Mouse (Mus musculus) embryo, embryonic 10 days (tissue): Measurements from ENCODE around the gene Cyp26b1.

Source experiments
- DNase-seq: peaks from one replicate; pipeline ENCODE4 v3.0.0-alpha.2; 2015; ENCODE audit warnings: low spot score

Gene Cyp26b1

GRCm38 (mm10) chr6:84562948-84563347 is 30.8 kb downstream of the Cyp26b1 start:
- peak; percentile 29 for DNase-seq

- DNase-seq: no peak
These were observed 32.5 kb downstream of the Cyp26b1 start for GRCm38 (mm10) chr6:84561171-84561570.

- no peak for DNase-seq
These were observed 43.8 kb downstream of the Cyp26b1 start for GRCm38 (mm10) chr6:84549852-84550437.

DNA sequence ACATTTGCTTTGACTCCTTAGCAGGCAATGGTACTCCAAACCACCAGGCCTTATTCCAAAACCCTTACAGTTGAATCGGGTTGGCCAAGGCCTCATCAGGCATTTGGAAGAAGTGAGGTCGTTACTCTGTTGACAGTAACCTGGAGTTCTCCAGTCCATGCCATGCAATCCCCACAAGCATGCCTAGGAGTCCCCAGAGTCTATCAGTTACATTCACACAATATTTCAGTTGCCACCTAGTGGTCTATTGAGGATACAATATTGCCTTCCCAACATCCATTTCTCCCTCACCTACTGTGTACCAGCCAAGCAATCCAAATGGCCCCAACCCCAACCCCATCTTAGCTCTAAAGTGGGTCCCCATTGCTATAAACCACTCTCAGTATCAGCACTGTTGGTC is 48.3 kb downstream of the Cyp26b1 start:
- no peak for DNase-seq

DNA sequence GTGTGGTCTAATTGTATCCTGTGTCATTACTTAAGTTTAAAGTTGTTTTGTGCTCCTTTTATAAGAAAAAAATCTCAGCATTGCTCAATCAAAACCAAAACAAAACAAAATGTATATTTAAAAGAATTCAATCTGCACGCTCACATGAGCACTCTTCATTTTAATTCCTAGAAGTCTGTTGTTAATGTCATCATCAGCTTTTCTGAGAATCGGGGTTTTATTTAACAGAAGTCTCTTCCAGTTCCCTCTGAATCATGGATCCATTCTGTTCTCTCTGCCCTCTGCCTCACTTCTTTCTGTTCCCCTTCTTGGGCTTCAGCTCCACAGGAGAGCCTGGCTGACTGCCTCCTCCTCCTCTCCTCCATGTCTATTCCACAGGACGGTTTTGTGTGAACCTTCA is 49.3 kb downstream of the Cyp26b1 start:
- no peak for DNase-seq

- DNase-seq: peak; percentile 30
These were observed 50.2 kb downstream of the Cyp26b1 start for GRCm38 (mm10) chr6:84543516-84543915.

- no peak for DNase-seq
These were observed 53.8 kb downstream of the Cyp26b1 start for GRCm38 (mm10) chr6:84539924-84540323.

- DNase-seq: no peak
These were observed 55.0 kb downstream of the Cyp26b1 start for GRCm38 (mm10) chr6:84538681-84539080.

- DNase-seq: no peak
These were observed 56.0 kb downstream of the Cyp26b1 start for GRCm38 (mm10) chr6:84537611-84538197.

- DNase-seq: no peak
These were observed 58.8 kb downstream of the Cyp26b1 start for GRCm38 (mm10) chr6:84534944-84535343.

GRCm38 (mm10) chr6:84529912-84530311 is 63.8 kb downstream of the Cyp26b1 start:
- no peak for DNase-seq

GRCm38 (mm10) chr6:84524901-84525601 is 68.7 kb downstream of the Cyp26b1 start:
- DNase-seq: no peak
